Mouse (Mus musculus) urinary bladder, postnatal 25 days (tissue): ENCODE measurements around the gene Atp2b4.

Source experiments
- DNase-seq: peaks from one replicate; pipeline ENCODE4 v3.0.0; 2022; ENCODE audit warnings: low spot score

Gene Atp2b4

DNA sequence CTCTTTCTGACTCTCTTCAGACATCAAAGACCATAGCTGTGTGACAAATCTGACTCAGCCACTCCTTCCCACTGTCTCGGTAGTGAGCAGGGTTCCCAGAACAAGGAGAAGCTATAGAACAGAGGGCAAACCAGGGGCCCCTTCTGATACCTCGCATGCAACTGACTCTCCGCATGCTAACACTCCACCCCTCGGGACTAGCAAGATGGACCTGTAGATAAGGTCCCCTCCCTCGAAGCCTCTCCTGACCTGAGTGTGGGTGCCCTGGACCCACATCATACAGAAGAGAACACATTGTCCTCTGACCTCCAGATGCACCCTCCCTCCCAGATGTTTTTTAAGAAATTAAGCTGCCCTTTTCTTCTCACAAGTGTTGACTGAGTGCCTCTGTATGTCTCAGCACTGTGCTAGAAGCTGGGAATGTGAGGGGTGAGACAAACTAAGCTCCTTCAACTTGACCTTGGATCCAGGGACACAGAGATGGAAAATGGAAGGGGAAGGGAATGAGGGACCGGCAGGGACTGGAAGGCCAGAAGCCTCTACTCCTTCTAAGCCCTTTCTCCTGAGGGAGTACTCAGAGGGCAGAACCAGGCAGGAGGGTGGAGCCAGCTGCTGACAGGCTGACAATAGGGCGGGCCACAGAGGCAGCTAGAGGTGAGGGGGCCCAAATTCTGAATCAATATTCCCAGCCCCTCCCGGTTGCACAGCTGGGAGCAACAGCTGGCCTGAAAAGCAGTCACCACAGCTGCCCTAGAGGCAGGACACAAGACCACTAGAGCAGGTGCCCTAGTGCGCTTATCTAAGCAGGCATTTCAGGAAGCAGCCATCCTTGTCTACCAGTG lies 2.6 kb downstream of the Atp2b4 start:
- no peak for DNase-seq

DNA sequence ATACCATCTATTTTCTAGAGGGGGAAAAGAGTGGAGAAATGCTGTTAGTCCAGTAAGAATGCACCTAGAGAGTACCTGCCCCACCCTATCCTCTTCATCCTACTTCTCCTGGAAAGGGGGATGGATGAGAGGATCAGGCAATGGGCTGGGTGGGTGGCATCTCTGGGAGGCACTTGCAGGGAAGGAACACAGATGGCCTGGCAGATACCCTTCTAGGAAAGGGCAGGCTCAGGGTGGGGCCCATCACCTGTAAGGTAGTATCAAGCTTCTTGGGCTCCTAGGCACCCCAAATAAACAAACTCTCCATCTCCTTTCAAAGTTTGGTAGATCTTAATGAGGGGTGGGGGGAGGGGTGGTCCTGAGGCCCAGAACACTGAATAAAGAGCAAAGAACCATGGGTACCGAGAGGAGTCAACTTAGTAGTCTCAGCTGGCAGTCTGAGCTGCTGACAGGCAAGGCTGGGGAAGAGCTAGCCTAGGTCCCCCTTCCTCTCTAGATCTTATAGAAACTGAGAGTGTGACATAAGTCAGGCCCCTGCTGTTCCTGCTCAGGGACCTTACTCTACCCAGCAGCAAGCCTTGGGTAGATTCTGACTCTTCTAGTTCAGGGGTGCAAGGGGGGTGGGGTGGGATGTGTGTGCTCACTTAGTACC lies 3.4 kb downstream of the Atp2b4 start:
- DNase-seq = no peak

DNA sequence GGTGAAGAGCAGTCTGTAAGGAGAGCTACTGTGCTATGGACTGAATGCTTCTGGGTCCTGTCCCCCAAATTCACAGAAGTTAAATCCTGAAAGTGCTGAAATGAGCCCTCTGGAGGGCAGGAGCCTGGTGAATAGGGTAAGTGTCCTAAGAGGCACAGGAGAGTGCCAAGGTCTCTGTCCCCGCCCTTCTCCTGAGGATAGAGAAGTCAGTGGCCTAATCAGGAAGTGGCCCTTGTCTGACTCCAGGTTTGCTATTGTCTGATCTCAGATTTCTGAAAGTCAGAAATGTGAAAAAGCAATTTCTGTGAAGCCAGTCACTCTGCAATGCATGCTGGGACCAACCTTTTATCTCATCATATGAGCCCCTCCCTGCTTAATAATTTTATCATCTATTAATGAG lies 7.2 kb downstream of the Atp2b4 start:
- no peak for DNase-seq

DNA sequence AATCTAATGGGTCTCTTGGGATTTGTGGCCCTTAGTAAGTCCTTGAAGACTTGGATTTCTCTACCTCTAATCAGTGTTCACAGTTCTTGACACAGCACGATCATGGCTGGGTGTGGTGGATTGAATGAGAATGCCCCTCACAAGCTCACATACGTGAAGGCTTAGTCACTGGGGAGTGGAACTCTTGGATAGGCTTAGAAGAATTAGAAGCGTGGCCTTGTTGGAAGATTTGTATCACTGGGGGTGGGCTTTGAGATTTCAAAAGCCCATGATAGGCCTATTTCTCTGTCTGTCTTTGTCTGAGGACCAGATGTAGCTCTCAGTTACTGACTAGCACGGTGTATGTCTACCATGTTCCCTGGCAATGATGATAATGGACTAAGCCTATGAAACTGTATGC lies 10.8 kb downstream of the Atp2b4 start:
- DNase-seq = no peak

DNA sequence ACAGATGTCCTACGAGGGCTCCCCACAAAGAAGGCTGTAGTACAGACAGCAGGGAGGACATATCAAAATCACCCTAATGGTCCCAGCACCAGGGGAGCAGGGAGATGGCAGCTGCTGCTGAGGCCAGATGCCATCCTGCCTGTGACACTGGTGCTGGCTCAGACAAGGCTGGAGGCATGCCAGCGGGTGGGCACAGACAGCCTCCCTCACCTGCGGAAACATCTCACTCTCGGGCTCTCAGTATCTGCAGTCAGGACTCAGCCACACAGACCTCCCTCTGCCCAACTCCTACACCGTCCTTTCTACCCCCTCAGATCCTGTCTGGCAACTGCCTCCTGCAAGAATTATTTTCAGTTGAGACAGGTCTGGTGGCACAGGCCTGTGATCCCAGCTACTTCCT lies 12.0 kb downstream of the Atp2b4 start:
- no peak for DNase-seq

DNA sequence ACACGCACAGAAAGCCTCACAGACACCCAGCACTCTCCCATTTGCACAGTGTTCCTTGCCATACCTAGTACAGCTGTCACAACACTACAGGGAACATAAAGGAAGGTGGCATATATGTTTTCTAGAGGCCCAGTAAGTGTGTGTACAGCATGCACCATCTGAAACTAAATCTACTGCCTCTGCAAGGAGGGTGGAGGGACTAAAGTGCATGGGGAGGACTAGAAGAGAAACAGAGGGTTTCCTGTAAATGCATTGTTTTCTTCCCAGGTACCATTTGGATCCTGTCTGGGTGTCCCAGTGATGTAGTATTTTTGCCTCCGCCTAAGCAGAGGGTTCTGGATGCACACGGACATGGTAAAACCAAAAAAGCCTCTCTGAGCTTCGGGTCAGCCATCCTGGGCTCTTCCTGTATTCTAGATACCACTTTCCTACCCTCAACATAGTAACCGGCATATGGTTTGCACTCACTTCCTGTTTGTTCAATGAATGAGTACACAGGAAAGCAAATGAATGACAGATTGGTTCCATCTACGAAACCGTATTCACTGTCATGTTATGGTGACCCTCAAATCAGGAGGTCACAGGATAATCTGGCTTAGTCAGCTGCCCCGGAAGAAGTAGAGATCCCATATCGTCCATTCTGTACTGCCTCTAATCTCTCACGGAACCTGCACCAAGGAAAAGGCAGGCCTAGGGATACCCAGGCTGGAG lies 13.2 kb downstream of the Atp2b4 start:
- no peak for DNase-seq

DNA sequence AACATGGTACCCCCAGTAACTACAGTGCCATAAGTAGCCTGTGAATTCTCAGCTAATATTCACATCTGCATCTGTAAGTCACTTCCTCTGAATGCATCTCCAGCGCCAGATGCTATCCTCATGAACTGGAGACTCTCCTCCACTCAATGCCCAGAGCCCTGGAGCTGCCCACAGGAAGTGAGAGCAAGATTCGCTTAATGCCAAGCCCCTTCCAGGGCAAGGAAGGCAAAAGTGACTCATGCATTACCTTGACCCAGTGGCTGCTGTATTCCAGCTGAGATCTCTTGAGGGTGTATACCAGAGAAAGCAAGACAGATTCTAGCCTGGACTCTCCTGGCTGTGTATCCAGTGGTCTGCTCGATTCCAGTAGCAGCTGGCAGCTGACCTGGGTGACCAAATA lies 16.2 kb downstream of the Atp2b4 start:
- DNase-seq = no peak

DNA sequence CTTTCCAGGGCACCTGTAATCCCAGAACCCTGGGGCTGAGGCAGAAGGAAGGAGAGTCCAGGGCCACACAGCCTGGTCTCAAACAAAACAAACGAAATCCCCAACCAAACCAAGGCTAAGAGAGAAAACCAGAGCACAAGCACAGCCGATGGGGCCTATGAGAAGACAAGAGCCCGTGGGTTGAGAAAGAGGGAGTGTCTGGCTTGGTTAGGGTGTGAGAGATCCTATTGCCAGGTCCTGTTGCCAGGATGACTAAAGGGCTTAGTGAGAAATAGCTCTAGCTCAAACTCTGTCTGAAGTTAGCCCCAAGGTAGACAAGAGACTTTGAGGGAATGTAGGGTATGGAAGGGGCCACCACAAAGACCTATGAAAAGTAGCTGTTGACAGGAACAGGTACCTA lies 19.3 kb downstream of the Atp2b4 start:
- DNase-seq = no peak

DNA sequence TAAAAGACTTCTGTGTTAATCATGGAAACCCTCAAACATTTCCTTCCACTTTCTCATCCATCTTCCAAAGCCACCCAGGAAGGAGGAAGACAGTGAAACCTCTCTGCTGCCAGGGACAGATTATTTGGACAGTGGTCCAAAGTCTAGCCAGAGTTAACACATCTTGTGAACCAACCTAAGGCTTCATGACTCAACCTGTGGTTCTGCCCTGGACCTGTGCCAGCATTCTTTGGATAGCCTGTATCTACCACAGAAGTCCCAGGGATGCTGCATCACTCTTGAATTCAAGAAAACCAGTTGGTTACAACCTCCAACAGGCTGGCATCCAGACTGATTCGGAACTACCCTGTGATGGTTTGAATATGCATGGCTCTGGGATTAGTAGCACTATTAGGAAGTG lies 21.8 kb downstream of the Atp2b4 start:
- no peak for DNase-seq

DNA sequence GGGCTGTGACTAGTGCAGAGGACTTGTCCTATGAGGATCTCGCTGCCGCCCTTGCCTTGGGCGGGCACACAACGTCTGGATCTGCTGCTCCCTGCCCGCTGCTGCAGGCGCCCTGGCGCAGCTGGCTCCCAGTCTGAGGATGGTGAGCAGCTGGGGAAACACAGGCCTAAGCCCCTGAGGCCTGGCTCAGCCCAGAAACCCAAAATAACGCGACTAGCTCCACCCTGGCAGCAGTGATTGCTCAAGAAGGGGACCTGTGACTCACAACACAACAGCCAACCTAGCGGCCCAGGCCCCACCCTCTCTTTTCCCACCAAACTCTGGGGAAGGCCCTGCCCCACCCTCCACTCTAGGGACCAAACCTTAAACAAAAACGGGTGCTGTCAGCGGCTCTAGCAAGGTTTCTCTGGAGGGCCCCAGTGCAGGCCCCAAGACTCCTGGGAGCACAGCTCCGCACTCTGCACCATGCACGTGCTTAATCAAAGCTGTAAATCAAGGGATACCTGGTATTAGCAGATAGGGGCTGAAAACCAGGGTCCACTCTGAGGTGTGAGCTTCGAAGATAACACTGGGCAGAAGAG lies 23.1 kb downstream of the Atp2b4 start:
- peak; percentile 30 for DNase-seq

DNA sequence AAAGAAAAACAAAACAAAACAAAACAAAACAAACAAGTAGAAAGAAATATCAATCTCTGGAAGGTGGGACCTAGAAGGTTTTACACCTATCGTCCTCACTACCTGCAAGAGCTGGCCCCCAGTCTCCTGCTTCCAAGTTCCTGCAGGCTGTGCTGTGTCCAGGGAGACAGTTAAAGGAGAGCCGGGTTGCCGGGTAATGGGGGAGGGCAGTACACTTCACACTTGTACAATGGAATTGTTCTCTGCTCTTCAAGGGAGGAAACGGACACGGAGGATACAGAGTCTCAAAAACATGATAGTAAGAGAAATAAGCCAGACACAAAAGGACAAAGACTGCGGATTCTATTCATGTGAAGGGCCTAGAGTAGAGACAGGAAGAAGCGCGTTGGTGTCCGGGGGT lies 28.3 kb downstream of the Atp2b4 start:
- no peak for DNase-seq

DNA sequence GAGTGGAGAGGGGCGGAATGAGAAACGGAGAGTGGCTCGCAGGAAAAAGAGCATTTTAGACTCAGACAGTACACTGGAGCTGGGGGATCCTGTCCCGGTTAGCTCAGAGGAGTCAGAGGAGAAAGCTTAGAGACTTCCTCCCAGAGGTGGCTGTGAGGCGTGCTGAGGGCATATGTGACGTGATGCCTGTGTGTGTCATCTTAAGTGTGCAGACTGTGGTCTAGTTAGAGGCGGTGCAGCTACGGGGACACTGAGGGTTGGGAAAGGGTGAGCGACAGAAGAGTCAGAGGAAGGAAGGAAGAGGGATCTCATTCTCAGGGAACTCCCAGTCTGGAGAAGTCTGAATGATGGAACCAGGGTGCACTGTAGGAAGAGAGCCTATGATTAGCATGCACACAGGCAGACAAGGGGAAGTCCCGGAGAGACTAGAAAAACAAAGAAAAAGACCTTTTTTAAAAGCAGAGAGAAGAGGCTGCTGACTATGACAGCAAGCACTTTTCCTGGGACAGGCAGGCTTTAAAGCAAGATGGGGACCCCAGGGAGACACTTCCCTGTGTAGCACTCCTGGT lies 28.9 kb downstream of the Atp2b4 start:
- DNase-seq = no peak

DNA sequence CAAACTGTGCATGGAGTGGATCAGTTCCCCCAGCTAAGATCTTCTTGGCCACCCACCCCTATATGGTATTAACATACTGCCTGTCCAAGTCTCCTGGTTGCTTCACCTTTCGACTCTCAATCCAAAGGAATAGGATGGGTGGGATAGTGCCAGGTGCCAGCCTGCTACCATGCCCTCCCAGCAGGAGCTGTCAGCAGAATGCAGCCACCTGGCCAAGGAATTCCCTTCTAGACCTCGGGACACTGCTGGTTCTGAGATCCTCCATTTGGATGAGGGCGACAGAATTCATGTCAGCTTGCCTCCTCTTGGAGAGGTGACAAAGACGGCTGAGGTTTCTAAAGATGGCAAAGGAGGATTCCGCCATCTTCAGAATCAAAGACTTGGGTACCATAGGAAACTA lies 32.8 kb downstream of the Atp2b4 start:
- no peak for DNase-seq

DNA sequence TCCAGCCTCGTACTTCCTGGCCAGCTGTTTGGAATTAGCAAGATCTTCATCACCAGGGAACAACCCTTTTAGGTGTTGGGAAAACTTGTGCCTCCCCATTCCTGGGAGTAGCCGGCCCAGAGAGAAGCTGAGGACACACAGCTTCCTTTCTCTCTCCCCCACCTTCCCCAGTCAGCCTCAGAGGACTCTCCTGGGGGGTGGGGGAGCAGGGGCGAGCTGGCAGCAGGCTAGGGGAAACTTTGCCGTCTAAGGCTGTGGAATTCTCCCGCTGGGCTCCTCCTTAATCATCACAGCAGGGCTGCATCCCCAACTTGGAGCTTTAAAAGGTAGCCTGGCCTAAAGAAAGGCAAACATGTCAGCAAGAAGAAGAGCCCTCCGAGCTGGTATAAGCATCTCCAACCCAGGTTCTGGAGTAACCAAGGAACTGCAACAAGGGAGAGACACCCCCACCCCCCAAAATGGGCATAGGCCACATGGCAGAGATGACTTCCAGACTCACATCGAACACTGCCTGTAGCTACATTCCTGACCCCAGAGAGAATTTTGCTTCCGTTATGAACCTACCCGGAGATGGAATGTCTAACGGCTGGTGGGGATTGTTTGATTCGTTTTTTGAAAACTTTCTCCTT lies 33.8 kb downstream of the Atp2b4 start:
- DNase-seq = no peak

DNA sequence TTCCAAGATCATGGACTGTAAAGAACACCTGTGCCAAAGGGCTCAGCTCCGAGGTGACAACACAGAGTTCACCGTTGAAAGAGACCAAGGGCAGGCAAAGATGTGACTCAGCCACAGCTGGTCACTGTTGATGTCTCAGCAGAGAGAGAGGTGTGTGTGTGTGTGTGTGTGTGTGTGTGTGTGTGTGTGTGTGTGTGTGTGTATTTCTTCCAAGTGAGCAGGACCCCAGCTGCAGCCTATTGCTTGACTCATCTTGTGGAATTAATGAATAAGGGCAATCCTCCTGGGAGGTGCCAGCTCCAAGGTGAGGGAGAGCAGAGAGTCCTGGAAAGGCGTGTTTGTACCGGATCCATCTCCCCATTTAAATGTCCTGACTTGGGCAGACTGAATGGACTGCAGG lies 35.5 kb downstream of the Atp2b4 start:
- no peak for DNase-seq

DNA sequence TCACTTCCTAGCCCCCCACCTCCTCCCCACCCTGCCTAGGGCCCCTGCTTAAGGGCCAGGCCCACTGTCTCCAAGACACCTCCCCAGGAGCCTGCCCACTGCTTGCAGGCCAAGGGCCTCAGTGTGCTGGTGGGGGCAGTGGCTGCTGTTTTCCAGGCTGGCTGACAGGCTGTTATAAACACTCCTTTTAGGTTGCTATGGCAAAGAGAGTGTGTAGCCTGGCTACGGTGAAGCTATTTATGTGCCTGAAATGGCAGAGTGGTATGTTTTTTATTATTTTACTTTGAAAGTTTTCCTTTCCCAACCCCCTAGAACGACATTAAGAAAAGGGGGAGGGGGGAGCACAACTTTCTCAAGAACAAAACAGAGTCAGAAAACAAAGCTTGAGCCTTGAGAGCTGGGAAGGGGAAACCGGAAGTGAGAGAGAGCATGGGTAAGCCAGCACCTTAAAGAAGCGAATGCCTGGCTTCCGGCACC lies 37.9 kb downstream of the Atp2b4 start:
- no peak for DNase-seq

DNA sequence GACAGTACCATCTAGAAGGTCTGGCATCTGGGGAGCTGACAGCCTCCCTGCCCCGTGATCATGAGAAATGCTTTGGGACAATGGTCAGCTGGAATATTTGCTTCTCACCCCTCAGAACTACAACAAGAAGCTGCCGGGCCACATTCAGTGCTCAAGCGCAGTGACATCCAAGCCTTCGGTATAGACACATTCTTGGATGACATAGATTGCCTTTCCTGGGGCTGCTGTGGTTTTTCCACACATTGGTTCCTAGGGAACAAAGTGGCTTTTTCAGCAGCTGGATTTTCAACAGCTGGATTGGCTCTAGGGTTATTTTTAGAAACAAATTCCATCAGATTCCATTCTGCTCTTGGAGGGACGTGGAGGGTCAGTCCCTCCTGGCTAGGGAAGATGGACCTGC lies 39.6 kb downstream of the Atp2b4 start:
- no peak for DNase-seq

DNA sequence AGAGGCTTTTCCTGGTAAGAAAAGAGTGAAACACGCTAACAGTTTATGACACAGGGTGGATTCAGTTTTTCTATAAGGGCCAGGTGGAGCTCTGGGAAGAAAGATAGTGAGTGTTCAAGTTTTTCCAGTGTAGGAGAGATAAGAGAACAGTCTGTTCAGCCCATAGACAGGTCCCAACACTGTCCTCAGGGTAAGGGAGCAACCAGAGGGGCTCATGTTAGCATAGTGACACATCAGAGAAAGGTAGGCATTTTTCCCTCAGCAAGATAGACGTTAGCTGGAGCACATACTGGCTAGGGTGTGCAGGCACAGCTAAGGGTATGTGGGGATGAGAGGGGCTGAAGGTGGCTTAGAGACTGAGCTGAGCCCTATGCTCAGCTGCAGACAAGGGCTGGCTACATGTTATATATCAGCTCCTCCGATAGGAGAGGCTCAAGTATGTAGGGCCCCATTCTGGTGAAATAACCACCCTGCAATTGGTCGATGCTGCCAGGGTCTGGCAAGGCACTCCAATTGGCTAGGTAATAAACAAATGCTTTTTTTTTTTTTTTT lies 46.4 kb downstream of the Atp2b4 start:
- DNase-seq = no peak

DNA sequence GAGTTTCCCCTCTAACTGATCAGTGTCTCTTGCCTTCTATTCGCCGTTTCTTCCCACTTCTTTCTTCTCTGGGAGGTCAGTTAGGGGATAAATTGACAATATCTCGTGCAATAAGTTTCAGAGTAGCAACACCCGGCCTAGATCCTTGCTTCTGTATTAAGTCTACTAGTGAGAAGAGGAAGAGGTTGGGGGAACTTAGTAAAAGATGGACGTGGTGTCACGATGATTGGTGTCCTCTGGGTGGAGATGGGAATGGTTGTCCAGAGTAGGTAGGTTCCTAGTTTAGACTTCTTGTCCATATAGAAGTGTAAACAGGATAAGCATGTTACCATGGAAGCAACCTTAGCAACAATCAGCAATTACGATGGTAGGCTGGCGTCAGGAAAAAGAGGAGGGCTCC lies 47.5 kb downstream of the Atp2b4 start:
- DNase-seq = no peak

DNA sequence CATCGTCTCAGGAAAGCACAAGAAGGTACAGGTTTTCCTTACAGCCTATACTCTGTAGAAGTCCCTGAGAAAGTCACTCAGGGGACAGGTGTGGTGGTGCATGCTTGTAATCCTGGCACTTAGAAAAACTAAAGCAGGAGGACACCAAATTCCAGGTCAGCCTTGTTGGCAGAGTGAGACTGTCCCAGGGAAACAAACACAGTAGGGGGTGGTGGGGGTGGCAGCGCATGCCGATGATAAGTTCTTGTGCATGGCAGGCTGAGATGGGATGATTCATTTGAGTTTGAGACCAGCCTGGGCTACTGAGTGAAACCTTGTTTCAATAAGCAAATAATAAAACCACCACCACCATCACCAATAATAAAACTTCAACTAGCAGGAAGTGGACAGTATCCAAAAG lies 49.2 kb downstream of the Atp2b4 start:
- no peak for DNase-seq

DNA sequence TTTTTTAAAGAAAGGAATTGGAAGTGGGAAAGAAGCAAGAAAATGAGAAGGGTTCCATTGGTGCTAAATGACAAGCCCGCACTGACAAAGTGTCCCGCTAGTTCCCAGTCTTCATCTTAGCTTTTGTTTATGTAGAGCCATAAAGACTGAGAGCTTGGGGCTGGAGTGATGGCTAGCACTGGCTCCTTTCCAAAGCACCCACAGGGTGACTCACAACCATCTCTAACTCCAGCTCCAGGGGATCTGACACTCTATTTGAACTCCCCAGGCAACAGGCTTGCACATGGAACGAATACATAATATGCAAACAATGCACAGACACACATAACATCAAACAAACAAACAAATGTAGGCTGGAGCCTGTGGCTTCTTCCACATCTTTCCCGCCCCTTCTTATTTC lies 50.9 kb downstream of the Atp2b4 start:
- no peak for DNase-seq

DNA sequence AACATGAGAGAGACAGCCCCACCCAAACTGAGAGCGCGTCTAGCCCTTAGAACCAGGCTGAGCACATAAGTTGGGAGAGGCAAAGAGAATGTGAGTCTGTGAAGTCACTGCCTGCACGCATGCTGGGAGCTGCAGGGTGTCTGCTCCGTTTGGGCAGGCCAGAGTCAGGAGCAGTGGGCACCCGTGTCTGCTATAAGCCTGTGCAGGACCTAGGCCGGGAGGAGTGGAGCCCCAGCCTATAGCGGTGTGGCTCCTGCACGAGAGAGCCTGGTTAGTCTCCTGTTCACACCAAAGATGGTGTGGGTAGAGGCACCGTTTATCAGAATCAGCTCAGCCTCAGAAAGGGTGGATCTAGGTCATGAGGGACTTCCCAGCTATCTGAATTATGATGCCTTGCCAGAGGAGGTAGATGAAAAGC lies 55.8 kb downstream of the Atp2b4 start:
- no peak for DNase-seq
